Mouse (Mus musculus): ENCODE measurements around the gene Ppp2r2c.
A peak's percentile ranks its signal among the peaks of the same experiment; 100 is the strongest.

The Ppp2r2c gene

DNA sequence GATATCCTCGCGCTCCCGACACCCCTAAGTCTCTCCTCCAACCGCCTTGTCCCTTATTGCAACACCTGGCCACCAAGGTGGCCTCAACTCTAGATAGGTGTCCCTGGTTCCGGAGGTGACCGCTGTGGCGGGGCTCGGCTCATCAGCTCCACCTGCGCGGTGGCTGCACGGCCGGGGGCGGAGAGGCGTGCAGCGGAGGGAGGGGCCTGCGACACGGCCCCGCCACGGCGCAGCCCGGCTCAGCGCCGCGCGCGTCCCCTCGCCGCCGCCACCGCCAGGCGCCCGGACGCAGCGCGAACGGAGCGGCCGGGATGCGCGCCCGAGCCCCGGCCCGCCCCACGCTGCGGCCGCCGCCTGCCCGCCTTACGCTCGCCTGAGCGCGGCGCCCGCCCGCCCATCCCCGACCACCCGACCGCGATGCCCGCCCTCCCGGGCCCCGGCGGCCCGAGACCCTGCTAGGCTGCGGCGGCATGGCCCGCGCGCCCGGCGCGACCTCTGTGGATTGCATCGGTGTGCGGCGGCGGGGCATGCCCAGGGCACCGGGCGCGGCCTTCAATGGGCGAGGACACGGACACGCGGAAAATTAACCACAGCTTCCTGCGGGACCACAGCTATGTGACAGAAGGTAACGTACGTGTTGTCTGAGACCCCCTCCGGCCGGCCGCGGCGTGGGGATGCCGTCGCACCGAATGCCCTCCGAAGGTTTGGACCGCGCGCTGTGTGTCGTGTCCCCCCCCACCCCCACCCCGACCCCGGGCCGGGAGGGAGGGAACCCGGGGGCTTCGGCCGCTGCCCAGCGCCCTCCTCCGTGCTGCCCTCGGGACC, at the start of gene Ppp2r2c:
Gene Ppp2r2c (plus strand): TSS at position 248 of the 825 bp plus-strand sequence.
- DNase-seq (ENCODE audit: low spot score in 2 of 2), result peak in 1 of 2 experiments; percentile 53

DNA sequence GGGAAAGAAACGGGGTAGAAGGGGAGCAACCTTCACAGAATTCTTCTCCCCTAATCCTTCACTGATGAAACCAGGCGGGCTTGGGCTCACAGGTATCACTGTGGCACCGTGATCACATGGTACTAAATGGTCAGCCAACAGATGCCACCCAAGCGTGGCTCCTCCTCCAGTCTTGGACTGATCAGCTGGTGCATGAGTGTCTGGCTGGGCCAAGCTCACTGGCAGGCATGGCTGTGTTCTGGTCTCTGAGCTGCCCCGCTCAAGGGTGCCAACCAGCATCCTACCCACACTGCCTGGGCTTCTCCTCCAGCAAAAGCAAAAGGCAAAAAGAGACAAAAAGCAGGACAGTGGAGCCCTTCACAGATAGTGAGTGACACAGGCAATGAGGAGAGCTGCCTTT, 48.6 kb upstream of the Ppp2r2c start:
- no peak for DNase-seq (ENCODE audit: low spot score in 2 of 2)

DNA sequence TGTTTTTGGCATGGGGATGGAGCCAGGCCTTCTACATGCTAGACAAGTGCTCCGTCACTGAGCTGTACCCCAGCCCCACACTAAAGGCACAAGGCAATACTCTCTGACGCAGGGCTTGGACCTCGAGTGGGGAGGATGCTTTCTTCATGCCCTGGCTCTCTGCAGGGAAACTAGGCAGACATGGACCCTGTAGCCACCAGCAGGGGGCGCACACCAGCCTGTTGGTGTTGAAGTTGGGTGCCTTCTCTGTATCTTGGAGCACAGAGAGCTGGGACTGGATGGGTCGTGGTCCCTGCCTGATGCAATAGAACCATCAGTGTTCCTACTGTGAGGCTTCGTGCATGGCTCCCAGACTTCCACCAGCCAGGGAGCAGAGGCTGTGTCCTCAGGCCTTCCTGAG, 48.2 kb upstream of the Ppp2r2c start:
- DNase-seq (ENCODE audit: low spot score in 2 of 2), result peak in 1 of 2 experiments; percentile 67

DNA sequence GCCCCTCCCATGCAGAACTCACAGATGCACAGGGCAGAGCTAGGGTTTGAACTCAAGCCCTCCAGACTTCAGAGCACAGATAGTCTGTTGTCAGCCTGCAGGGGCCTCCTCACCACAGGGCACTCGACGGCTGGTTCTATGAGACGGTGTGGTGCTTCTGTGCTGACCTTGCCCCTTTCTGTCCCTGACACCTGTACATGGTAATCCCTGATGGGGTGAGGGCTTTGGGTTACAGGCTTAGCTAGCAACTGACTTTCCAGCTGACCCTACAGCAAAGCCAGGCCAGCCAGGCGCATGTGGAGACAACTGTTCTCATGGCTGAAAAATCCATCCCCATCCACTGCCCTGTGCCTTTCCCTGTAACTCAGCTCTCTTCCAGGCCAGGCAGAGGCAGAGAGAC, 45.4 kb upstream of the Ppp2r2c start:
- no peak for DNase-seq (ENCODE audit: low spot score in 2 of 2)

GRCm38 (mm10) chr5:36829098-36829497, 39.2 kb upstream of the Ppp2r2c start:
- no peak for DNase-seq (ENCODE audit: low spot score in 2 of 2)

DNA sequence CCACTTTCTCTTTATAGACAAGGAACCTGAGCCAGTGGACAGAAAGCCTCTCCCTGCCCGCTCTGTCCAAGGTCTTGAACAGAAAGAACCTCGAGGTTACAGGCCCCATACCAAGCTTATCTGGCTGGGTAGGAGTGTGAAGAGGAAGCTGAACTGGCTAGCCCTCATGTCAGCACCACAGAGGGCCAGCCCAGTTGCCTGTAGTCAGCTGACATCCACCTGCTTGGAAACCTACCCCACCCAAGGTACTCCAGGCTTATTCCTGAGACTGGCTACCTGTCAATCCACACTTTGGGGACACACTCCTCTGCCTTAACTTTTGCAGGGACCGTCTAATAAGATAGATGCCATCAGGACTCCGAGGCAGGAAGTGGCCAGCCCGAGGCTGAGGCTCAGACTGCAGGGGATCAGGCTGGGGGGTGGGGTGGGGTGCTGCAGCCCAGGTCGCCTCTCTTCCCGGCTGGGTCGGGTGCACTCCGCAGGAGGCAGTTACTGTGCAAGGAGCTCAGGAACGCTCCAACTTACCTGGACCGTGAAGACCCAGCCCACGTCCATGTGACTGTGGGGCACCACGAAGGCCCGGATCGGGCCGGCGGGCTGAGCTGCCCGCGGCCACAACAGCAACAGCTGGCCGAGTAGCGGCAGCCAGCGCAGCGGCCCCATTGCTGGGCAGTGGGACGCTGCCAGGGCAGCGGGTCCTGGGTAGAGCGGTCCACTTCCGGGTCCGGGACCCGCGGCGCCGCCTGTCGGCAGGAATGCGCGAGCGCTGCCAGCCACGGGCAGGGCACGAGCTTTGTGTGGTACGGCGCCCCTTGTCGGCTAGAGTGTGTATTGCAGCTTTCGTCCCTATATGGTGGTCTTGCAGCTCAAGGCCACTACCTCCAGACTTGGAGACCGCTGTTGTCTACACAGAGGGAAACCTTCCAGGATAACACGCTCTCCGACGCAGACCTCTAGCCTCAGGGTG, 38.1 kb upstream of the Ppp2r2c start, which contains the start of gene Man2b2:
Gene Man2b2 (minus strand): TSS at position 741 of the 967 bp plus-strand sequence.
- peak; percentile 66 to 92 for DNase-seq (ENCODE audit: low spot score in 2 of 2)

DNA sequence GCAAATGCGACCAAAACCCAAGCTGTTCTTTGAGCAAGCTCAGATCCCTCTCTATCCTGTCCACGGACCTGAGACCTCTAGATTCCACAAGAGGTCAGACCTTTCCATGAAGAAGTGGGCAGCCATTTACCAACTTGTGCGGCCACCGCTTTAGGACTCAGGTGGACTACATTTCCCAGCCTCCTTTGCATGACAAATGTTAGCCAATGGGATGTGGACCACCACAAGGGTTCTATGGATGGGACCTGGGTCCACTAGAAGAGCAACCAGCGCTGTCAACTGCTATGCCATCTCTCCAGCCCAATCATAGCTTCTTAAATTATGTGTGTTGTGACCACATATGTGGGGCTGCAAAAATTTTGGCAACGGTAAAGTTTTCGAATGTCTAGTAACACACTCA, 37.0 kb upstream of the Ppp2r2c start:
- peak in 1 of 2 experiments; percentile 67 for DNase-seq (ENCODE audit: low spot score in 2 of 2)

DNA sequence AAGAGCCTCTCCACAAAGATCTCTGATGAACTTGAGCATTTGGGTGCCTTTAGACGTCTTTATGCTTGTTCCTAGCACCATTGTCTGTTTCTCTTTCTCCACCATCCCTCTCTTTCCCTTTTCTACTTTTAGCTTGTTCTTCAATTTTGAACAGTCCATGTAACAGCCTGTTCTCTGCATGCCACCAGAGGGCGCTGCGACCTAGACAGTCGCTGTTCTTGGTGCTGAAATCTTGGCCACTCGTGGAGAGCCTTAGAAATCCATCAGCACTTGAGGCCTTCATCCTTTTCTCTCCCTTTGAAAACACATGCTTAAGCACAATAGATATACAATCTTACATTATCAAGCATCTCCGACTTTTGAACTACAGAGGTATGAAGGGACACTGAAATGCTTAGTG, 32.4 kb upstream of the Ppp2r2c start:
- peak in 1 of 2 experiments; percentile 82 for DNase-seq (ENCODE audit: low spot score in 2 of 2)

DNA sequence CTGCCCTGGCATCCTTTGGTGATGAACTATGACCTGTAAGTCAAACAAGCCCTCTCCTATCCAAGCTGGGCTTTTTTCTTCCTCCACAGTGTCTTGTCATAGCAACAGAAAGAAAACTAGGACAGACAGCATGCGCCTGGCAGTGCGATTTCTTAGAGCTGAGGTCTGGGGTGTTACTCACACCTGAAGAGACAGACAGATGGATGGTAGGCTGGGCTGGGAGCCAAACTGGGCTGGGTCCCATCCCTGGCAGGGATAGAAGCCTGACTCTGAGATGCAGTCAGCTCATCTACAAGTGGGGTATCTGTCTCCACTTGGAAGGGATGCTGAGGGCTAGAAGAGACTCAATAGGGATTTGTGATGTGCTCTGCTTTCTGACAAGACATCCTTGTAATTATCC, 29.3 kb upstream of the Ppp2r2c start:
- DNase-seq (ENCODE audit: low spot score in 2 of 2), result peak; percentile 55 to 82

- DNase-seq (ENCODE audit: low spot score in 2 of 2), result no peak
These were observed 28.7 kb upstream of the Ppp2r2c start for GRCm38 (mm10) chr5:36839602-36840001.

DNA sequence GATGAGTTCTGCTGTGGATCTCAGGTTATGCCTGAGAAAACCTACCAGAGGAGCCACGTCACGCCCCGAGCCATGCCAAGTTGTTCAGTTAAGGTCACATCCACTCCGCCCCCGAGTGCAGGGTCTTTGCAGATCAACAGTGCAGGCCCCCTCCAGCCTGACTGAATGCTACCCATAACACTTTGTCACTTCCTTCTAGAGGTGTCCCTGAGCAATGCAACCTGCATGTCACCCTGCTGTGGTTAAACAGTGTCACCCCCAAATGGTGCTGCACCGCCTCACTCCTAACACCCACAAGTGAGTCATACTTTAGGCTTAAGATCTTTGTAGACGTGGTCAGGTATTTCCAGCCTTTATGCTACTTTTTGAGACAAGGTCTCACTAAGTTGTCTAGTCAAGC, 28.2 kb upstream of the Ppp2r2c start:
- DNase-seq (ENCODE audit: low spot score in 2 of 2), result no peak

DNA sequence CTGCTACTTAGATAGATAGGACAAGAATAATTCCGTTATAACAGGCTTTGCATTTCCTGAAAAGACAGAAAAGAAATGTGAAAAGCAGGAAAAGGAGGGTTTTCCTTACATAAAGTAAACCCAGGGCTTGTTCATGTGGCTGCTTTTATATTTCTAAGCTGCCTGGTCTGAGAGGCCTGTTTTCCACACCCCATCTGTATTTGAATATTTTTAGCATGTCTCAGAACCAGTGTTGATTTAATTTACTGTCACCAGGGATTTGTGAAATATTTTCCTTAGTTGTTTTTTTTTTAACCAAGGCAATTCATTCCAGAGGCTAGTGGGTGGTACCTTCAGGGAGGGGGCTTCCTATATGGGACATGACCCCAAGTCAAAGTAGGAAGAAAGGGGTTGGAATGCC, 26.6 kb upstream of the Ppp2r2c start:
- DNase-seq (ENCODE audit: low spot score in 2 of 2), result no peak

- DNase-seq (ENCODE audit: low spot score in 2 of 2), result peak in 1 of 2 experiments; percentile 43
These were observed 23.8 kb upstream of the Ppp2r2c start for GRCm38 (mm10) chr5:36844490-36844889.

- DNase-seq (ENCODE audit: low spot score in 2 of 2), result no peak
These were observed 16.7 kb upstream of the Ppp2r2c start for GRCm38 (mm10) chr5:36851572-36851971.

GRCm38 (mm10) chr5:36855180-36855579, 13.1 kb upstream of the Ppp2r2c start:
- no peak for DNase-seq (ENCODE audit: low spot score in 2 of 2)

DNA sequence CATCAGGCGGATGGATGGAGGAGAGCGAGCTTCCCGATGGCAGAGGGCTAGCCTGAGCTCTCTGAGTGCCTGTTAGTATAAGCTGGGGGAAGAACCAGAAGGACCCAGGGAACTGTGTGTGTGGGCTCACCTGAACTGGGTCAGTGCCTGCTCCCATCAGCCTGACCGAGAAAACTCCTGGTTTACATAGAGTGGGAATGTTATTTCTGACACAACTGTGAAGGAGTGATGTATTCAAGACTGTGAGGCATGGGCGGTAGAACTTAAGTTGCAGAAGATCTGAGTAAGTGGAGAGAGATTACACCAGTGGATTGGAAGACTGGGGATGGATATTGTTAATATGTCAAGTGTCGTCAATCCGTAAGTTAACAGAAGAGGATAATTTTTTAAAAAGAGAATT, 11.8 kb upstream of the Ppp2r2c start:
- DNase-seq (ENCODE audit: low spot score in 2 of 2), result no peak

- DNase-seq (ENCODE audit: low spot score in 2 of 2), result no peak
These were observed 10.8 kb upstream of the Ppp2r2c start for GRCm38 (mm10) chr5:36857546-36857945.

GRCm38 (mm10) chr5:36861084-36861483, 7.2 kb upstream of the Ppp2r2c start:
- no peak for DNase-seq (ENCODE audit: low spot score in 2 of 2)

GRCm38 (mm10) chr5:36866701-36867250, 1.5 kb upstream of the Ppp2r2c start:
- DNase-seq (ENCODE audit: low spot score in 2 of 2), result no peak

GRCm38 (mm10) chr5:36867561-36867960, 752 bp upstream of the Ppp2r2c start:
- no peak for DNase-seq (ENCODE audit: low spot score in 2 of 2)

DNA sequence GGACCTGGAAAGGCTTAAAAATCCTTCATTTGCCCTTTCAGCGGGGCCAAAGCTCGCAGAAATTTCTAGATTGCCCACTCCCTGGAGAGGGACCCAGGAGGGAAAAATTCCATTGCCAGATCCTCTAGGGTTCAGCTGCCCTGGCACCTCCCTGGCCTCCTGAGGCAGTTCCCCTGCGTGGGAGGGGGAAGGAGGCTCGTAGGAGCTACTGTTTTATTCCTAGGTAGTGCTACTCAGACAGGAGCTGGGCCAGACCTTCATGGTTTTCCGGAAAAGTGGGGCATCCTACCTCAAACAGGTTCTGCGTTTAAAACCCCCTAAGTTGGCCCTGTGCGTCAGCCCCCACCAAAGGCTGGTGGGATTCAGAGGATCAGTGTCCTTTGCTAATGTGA, 869 bp downstream of the Ppp2r2c start:
- peak in 1 of 2 experiments; percentile 54 for DNase-seq (ENCODE audit: low spot score in 2 of 2)

Data from left cerebral cortex, adult 9 months (tissue).